Mouse (Mus musculus) neural tube, embryonic 15.5 days (tissue): ENCODE results near the gene Tex47. TPM values are rescaled to one million over a fixed set of nuclear protein-coding genes. Genes with fewer than 3 reads are reported as not detected.

Experiments used
- ATAC-seq: fragments of 200-750 bp; cut with Nextera tagmentation; 2 replicates; pipeline ENCODE4 v1.8.0; 2017; ENCODE audit warnings: mild to moderate bottlenecking, moderate TSS enrichment, moderate library complexity; ENCODE audit not compliant: low FRiP score
- H3K27ac ChIP-seq: fragments of 300-500 bp; sonication (generic); replicated peaks from 2 replicates; pipeline ENCODE4 v1.5.1; 2015; ENCODE audit warnings: mild to moderate bottlenecking, inconsistent platforms
- H3K27me3 ChIP-seq: fragments of 300-500 bp; sonication (generic); replicated peaks from 2 replicates; pipeline ENCODE4 v1.6.1; 2015; ENCODE audit warnings: inconsistent platforms
- H3K36me3 ChIP-seq: fragments of 300-500 bp; sonication (generic); 2 replicates; pipeline ENCODE4 v1.6.1; 2015; ENCODE audit warnings: inconsistent platforms
- H3K4me1 ChIP-seq: fragments of 300-500 bp; sonication (generic); 2 replicates; pipeline ENCODE4 v1.6.1; 2015; ENCODE audit warnings: inconsistent platforms
- H3K4me2 ChIP-seq: fragments of 300-500 bp; sonication (generic); 2 replicates; pipeline ENCODE4 v1.6.1; 2015; ENCODE audit warnings: inconsistent platforms, mild to moderate bottlenecking, moderate library complexity
- H3K4me3 ChIP-seq: fragments of 300-500 bp; sonication (generic); replicated peaks from 2 replicates; pipeline ENCODE4 v1.5.1; 2015; ENCODE audit warnings: mild to moderate bottlenecking, inconsistent platforms
- H3K9ac ChIP-seq: fragments of 300-500 bp; sonication (generic); replicated peaks from 2 replicates; pipeline ENCODE4 v1.6.1; 2015; ENCODE audit warnings: mild to moderate bottlenecking, inconsistent platforms
- H3K9me3 ChIP-seq: fragments of 300-500 bp; sonication (generic); replicated peaks from 2 replicates; pipeline ENCODE4 v1.6.1; 2016; ENCODE audit warnings: inconsistent platforms
- WGBS: fragments of 180-500 bp; shearing (Covaris S2); methylation state at CpG from one replicate; pipeline ENCODE4 v1.1.7; 2015; ENCODE audit warnings: mixed read lengths; 5-methylcytosine and 5-hydroxymethylcytosine counted together
- polyA plus RNA-seq: library from polyadenylated mRNA; unstranded; fragments of >200 nt; fragmentation: Nextera tagmentation; extraction: Ambion mirVana; gene quantifications from 2 replicates; pipeline ENCODE4 v1.2.1, GENCODE M21; 2015

The Tex47 gene
- polyA plus RNA-seq, result 0.97 and 1.5 TPM in 2 replicates

GRCm38 (mm10) chr5:7303819-7304218 is at the start of gene Tex47:
Tex47 (plus strand) TSS chr5:7304119.
- no peaks in the 10 kb centered on the region for H3K4me1 ChIP-seq
- no peaks in the 10 kb centered on the region for H3K27me3 ChIP-seq
- H3K36me3 ChIP-seq, result no peaks in the 10 kb centered on the region
- H3K4me2 ChIP-seq, result no peak within 1 kb of the TSS
- no peak within 1 kb of the TSS for H3K27ac ChIP-seq
- no peaks in the 10 kb centered on the region for H3K9me3 ChIP-seq
- WGBS, result 88% methylated on average over 1 of the region's 1 CpGs
- no peak for ATAC-seq
- no peak within 1 kb of the TSS for H3K4me3 ChIP-seq
- H3K9ac ChIP-seq, result no peak within 1 kb of the TSS

- H3K9ac ChIP-seq, result no peak overlapping the region
- H3K4me1 ChIP-seq, result no peaks in the 10 kb centered on the region
- no peaks in the 10 kb centered on the region for H3K27me3 ChIP-seq
- H3K27ac ChIP-seq, result no peak overlapping the region
- H3K4me3 ChIP-seq, result no peak overlapping the region
- no peaks in the 10 kb centered on the region for H3K36me3 ChIP-seq
- H3K4me2 ChIP-seq, result no peak overlapping the region
- no peaks in the 10 kb centered on the region for H3K9me3 ChIP-seq
- 92% methylated on average over 7 of the region's 7 CpGs for WGBS
- ATAC-seq, result no peak
These were observed 27.1 kb upstream of the Tex47 start for GRCm38 (mm10) chr5:7276659-7277455.

- Histone ChIP-seq H3K4me3 (no peak overlapping the region), H3K4me1 (no peaks in the 10 kb centered on the region), H3K9ac (no peak overlapping the region), H3K36me3 (no peaks in the 10 kb centered on the region), H3K27ac (no peak overlapping the region), H3K27me3 (no peaks in the 10 kb centered on the region), H3K9me3 (no peaks in the 10 kb centered on the region), H3K4me2 (no peak overlapping the region)
- no peak for ATAC-seq
- WGBS, result 91% methylated on average over 1 of the region's 1 CpGs
These were observed 19.6 kb upstream of the Tex47 start for GRCm38 (mm10) chr5:7284336-7284735.

GRCm38 (mm10) chr5:7302969-7303368 is 950 bp upstream of the Tex47 start:
- Histone ChIP-seq H3K4me3 (no peak overlapping the region), H3K27ac (no peak overlapping the region), H3K27me3 (no peaks in the 10 kb centered on the region), H3K4me2 (no peak overlapping the region), H3K4me1 (no peaks in the 10 kb centered on the region), H3K36me3 (no peaks in the 10 kb centered on the region), H3K9ac (no peak overlapping the region), H3K9me3 (no peaks in the 10 kb centered on the region)
- WGBS, result 75% methylated on average over 1 of the region's 1 CpGs
- no peak for ATAC-seq

- H3K27me3 ChIP-seq, result no peaks in the 10 kb centered on the region
- WGBS, result 61% methylated on average over 4 of the region's 4 CpGs
- H3K4me3 ChIP-seq, result no peak overlapping the region
- no peaks in the 10 kb centered on the region for H3K9me3 ChIP-seq
- H3K4me2 ChIP-seq, result no peak overlapping the region
- H3K36me3 ChIP-seq, result no peaks in the 10 kb centered on the region
- peaks cover 9% of the 10 kb centered on the region; the same call in 1 of the 2 replicates for H3K4me1 ChIP-seq
- no peak overlapping the region for H3K9ac ChIP-seq
- no peak for ATAC-seq
- H3K27ac ChIP-seq, result no peak overlapping the region
These were observed 21.7 kb downstream of the Tex47 start for GRCm38 (mm10) chr5:7325594-7325993.

GRCm38 (mm10) chr5:7344145-7345010 is 40.5 kb downstream of the Tex47 start, which contains the start of gene Zfp804b:
Zfp804b (minus strand) TSS chr5:7344756.
- under 1% methylated on average over 50 of the region's 50 CpGs for WGBS
- Histone ChIP-seq H3K4me3 (peak within 1 kb of the TSS; percentile 73), H3K4me1 (peaks cover 9% of the 10 kb centered on the region), H3K27ac (peak within 1 kb of the TSS; percentile 76), H3K9me3 (no peaks in the 10 kb centered on the region), H3K27me3 (no peaks in the 10 kb centered on the region), H3K4me2 (peak within 1 kb of the TSS; percentile 94), H3K36me3 (no peaks in the 10 kb centered on the region), H3K9ac (peak within 1 kb of the TSS; percentile 65)
- ATAC-seq, result peak; percentile 93

- Histone ChIP-seq H3K36me3 (no peaks in the 10 kb centered on the region), H3K9ac (peak overlapping the region; percentile 65), H3K9me3 (no peaks in the 10 kb centered on the region), H3K4me2 (peak overlapping the region; percentile 94), H3K27ac (peak overlapping the region; percentile 76), H3K4me3 (peak overlapping the region; percentile 73), H3K4me1 (peaks cover 9% of the 10 kb centered on the region), H3K27me3 (no peaks in the 10 kb centered on the region)
- under 1% methylated on average over 11 of the region's 11 CpGs for WGBS
- ATAC-seq, result peak; percentile 60
These were observed 41.1 kb downstream of the Tex47 start for GRCm38 (mm10) chr5:7345011-7345389.

Other genes starting within 250 kb of the Tex47 start
- 3.8 and 4.1 TPM in 2 replicates for gene Zfp804b, start 40.6 kb downstream of the Tex47 start, polyA plus RNA-seq